Mouse (Mus musculus) heart, adult 2 months (tissue): ENCODE data around the gene Ap1g1. TPM values are rescaled to one million over a fixed set of nuclear protein-coding genes. Genes with fewer than 3 reads are reported as not detected.
A peak's percentile ranks its signal among the peaks of the same experiment; 100 is the strongest.

Experiments
- DNase-seq, 2 experiments: peaks; one replicate each; pipeline ENCODE4 v3.0.0; 2021
- H3K27ac ChIP-seq: fragments of 200-600 bp; 2 replicates; pipeline ENCODE4 v1.8.1; 2022
- H3K27me3 ChIP-seq: fragments of 200-500 bp; 2 replicates; pipeline ENCODE4 v1.6.1; 2012; ENCODE audit warnings: mild to moderate bottlenecking, low read length, inconsistent platforms, mixed read lengths; ENCODE audit not compliant: control insufficient read depth, insufficient read depth
- H3K36me3 ChIP-seq: fragments of 200-500 bp; 2 replicates; pipeline ENCODE4 v1.6.1; 2012; ENCODE audit warnings: low read length, inconsistent platforms; ENCODE audit not compliant: control insufficient read depth, insufficient read depth
- H3K4me1 ChIP-seq: fragments of 200-500 bp; 2 replicates; pipeline ENCODE4 v1.6.1; 2011; ENCODE audit warnings: low read length; ENCODE audit not compliant: control insufficient read depth, insufficient read depth
- H3K4me3 ChIP-seq: fragments of 200-600 bp; 2 replicates; pipeline ENCODE4 v1.8.1; 2022
- H3K79me2 ChIP-seq: fragments of 200-500 bp; replicated peaks from 2 replicates; pipeline ENCODE4 v1.6.1; 2012; ENCODE audit warnings: mild to moderate bottlenecking, inconsistent platforms, low read length, moderate library complexity, mixed read lengths; ENCODE audit not compliant: control insufficient read depth, insufficient read depth
- H3K9ac ChIP-seq: fragments of 200-500 bp; 2 replicates; pipeline ENCODE4 v1.6.1; 2012; ENCODE audit warnings: low read depth, mild to moderate bottlenecking, control low read depth, inconsistent platforms, low read length, mixed read lengths
- CTCF ChIP-seq: fragments of 200-600 bp; IDR thresholded peaks from 2 replicates; pipeline ENCODE4 v1.8.1; 2022; ENCODE audit warnings: antibody characterized with exemption, mild to moderate bottlenecking, moderate library complexity
- EP300 ChIP-seq: fragments of 200-500 bp; IDR thresholded peaks from 2 replicates; pipeline ENCODE4 v1.6.1; 2011; ENCODE audit warnings: low read depth, low read length, control low read depth; ENCODE audit not compliant: insufficient read depth
- POLR2A ChIP-seq: fragments of 200-500 bp; IDR thresholded peaks from 2 replicates; pipeline ENCODE4 v1.6.1; 2011; ENCODE audit warnings: mild to moderate bottlenecking, low read depth, low read length, control low read depth; ENCODE audit not compliant: insufficient read depth
- WGBS: fragments of 180-500 bp; shearing (Covaris S2); methylation state at CpG from one replicate; pipeline ENCODE4 v1.1.7; 2018; 5-methylcytosine and 5-hydroxymethylcytosine counted together
- intact Hi-C: fragments of 180-260 bp; cut with DNase I; formaldehyde crosslinking; loops from one replicate; pipeline ENCODE4 v1.15.1; 2025
- polyA plus RNA-seq: library from polyadenylated mRNA; depleted of rRNA; stranded (reverse); fragments of >200 nt; gene quantifications from 2 replicates; pipeline ENCODE4 v1.2.3, GENCODE M21; 2012
- total RNA-seq, 2 experiments: library from RNA; stranded (reverse); gene quantifications; 2 replicates each; pipeline ENCODE4 v1.2.3; 2021

Gene Ap1g1
- total and polyA plus RNA-seq, 3 experiments = 20.4 to 39.0 (median 38.3) TPM

GRCm38 (mm10) chr8:109842468-109842867, 64.1 kb downstream of the Ap1g1 start:
- Histone ChIP-seq H3K4me3 (no peak overlapping the region), H3K27ac (no peak overlapping the region), H3K9ac (no peak overlapping the region), H3K27me3 (no peaks in the 10 kb centered on the region), H3K79me2 (no peaks in the 10 kb centered on the region), H3K36me3 (peaks cover 2% of the 10 kb centered on the region; the same call in 1 of the 2 replicates), H3K4me1 (no peaks in the 10 kb centered on the region)
- WGBS = 91% methylated on average over 1 of the region's 1 CpGs
- TF ChIP-seq EP300 (no peak), CTCF (no peak), POLR2A (no peak)
- intact Hi-C loops = no loop called here
- no peak for DNase-seq

GRCm38 (mm10) chr8:109847866-109848265, 69.5 kb downstream of the Ap1g1 start:
- no peak overlapping the region for H3K4me3 ChIP-seq
- H3K79me2 ChIP-seq = no peaks in the 10 kb centered on the region
- peaks cover 3% of the 10 kb centered on the region for H3K4me1 ChIP-seq
- H3K36me3 ChIP-seq = peaks cover 7% of the 10 kb centered on the region
- no peak for DNase-seq
- 17% methylated on average over 2 of the region's 2 CpGs for WGBS
- H3K9ac ChIP-seq = no peak overlapping the region
- TF ChIP-seq EP300 = no peak
- TF ChIP-seq CTCF = no peak
- TF ChIP-seq POLR2A = no peak
- intact Hi-C loops = no loop called here
- H3K27me3 ChIP-seq = no peaks in the 10 kb centered on the region
- H3K27ac ChIP-seq = no peak overlapping the region

GRCm38 (mm10) chr8:109848981-109849380, 70.6 kb downstream of the Ap1g1 start:
- no peak overlapping the region for H3K4me3 ChIP-seq
- intact Hi-C loops = no loop called here
- peaks cover 3% of the 10 kb centered on the region for H3K4me1 ChIP-seq
- H3K9ac ChIP-seq = no peak overlapping the region
- no peak overlapping the region for H3K27ac ChIP-seq
- no peaks in the 10 kb centered on the region for H3K79me2 ChIP-seq
- TF ChIP-seq POLR2A (no peak), CTCF (no peak), EP300 (no peak)
- H3K36me3 ChIP-seq = peaks cover 7% of the 10 kb centered on the region
- H3K27me3 ChIP-seq = no peaks in the 10 kb centered on the region
- no peak for DNase-seq
- WGBS = 79% methylated on average over 3 of the region's 3 CpGs

GRCm38 (mm10) chr8:109853423-109853822, 75.1 kb downstream of the Ap1g1 start:
- no peak overlapping the region for H3K4me3 ChIP-seq
- H3K27ac ChIP-seq = no peak overlapping the region
- intact Hi-C loops = loop anchor here (1.0 to 10.0 kb wide), 2 partner anchors 64 to 221 kb away; partner anchors contain the start of gene Zfp612
- TF ChIP-seq POLR2A = no peak
- 0 out of 2 replicates have a peak, but pooled peaks have one; percentile 59 for TF ChIP-seq EP300
- peak; percentile 98 for TF ChIP-seq CTCF
- no peak overlapping the region for H3K9ac ChIP-seq
- peaks cover under 1% of the 10 kb centered on the region; the same call in 1 of the 2 replicates for H3K4me1 ChIP-seq
- no peaks in the 10 kb centered on the region for H3K79me2 ChIP-seq
- H3K27me3 ChIP-seq = no peaks in the 10 kb centered on the region
- 36% methylated on average over 6 of the region's 6 CpGs for WGBS
- peak; percentile 57 to 61 for DNase-seq
- peaks cover 1% of the 10 kb centered on the region; the same call in 1 of the 2 replicates for H3K36me3 ChIP-seq

- no peaks in the 10 kb centered on the region for H3K4me1 ChIP-seq
- H3K27me3 ChIP-seq = no peaks in the 10 kb centered on the region
- intact Hi-C loops = loop anchor here (10.0 kb wide), 1 partner anchor 220 kb away; the partner anchor contains the start of gene Zfp612
- no peak overlapping the region for H3K4me3 ChIP-seq
- TF ChIP-seq POLR2A (no peak), EP300 (no peak), CTCF (no peak)
- WGBS = 92% methylated on average over 4 of the region's 4 CpGs
- DNase-seq = no peak
- peaks cover 2% of the 10 kb centered on the region; the same call in 1 of the 2 replicates for H3K36me3 ChIP-seq
- no peak overlapping the region for H3K27ac ChIP-seq
- no peak overlapping the region for H3K9ac ChIP-seq
- H3K79me2 ChIP-seq = no peaks in the 10 kb centered on the region
Measured at GRCm38 (mm10) chr8:109854522-109854921, 76.2 kb downstream of the Ap1g1 start.

- no peak for DNase-seq
- H3K36me3 ChIP-seq = peaks cover 2% of the 10 kb centered on the region
- intact Hi-C loops = loop anchor here (10.0 kb wide), 1 partner anchor 219 kb away; the partner anchor contains the start of gene Zfp612
- H3K9ac ChIP-seq = no peak overlapping the region
- TF ChIP-seq CTCF (no peak), POLR2A (no peak), EP300 (no peak)
- H3K4me3 ChIP-seq = no peak overlapping the region
- no peaks in the 10 kb centered on the region for H3K79me2 ChIP-seq
- 96% methylated on average over 6 of the region's 6 CpGs for WGBS
- no peaks in the 10 kb centered on the region for H3K27me3 ChIP-seq
- H3K27ac ChIP-seq = no peak overlapping the region
- H3K4me1 ChIP-seq = no peaks in the 10 kb centered on the region
Measured at GRCm38 (mm10) chr8:109855451-109855850, 77.1 kb downstream of the Ap1g1 start.
